Mouse (Mus musculus) brain, embryonic 18.5 days (tissue): ENCODE measurements around the gene Gm21972.
A peak's percentile ranks its signal among the peaks of the same experiment; 100 is the strongest.

Source experiments
- DNase-seq: peaks from one replicate; pipeline ENCODE4 v3.0.0-alpha.2; 2012; ENCODE audit warnings: low read depth, low spot score

Gene Gm21972

DNA sequence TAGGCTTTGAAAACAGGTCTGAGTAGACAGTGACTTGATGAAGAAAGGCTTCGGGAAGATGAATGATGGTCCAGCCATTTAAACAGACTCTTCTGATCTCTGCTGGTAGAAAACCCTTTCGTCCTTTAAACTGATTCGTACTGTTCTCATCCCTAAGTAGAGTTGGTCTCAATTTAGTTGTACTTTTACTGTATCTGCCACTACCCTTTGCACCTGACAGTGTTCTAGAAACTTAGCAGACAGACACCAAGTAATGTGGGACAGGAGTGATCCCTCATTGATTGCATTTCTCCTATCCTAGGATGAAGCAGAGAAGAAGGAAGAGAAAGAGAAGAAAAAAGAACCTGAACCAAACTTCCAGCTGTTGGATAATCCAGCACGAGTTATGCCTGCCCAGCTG lies at the start of gene Gm21972:
Gm21972 (plus strand) TSS at position 301 of the 400 bp plus-strand sequence.
- DNase-seq, result no peak

DNA sequence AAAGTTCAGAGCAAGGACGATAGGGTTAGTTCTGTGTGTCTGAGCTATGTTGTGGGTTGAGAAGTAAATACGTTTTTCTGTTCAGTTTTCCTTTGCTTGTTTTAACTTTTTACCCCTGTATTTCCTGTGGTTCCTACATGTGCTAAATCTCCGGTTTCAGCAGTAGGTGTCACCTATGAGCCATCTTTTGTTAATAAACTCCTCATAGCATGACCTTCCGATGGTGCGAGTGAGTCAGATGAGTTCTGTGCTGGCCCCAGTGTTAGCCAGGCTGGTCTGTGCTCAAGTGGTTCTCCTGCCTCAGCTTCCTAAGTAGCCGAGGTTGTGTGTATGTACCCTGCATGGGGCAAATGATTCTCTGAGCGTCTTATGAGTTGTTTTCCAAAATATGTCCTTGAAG lies 39.0 kb upstream of the Gm21972 start:
- no peak for DNase-seq

DNA sequence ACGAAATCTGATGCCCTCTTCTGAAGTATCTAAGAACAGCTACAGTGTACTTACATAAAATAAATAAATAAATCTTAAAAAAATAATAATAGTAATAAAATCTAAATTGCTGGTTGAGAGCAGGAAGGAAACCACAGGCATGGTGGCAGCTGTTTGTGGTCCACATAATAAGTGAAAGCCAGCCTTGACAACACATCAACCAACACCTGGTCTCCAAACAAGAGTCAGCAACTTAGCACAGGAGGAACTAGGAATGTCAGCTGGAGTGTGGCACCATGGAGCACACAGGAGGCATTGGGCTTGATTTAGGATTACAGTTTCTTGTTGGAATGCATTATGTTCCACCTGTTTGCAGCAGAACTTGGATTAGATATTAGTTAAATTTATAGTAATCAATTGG lies 28.4 kb upstream of the Gm21972 start:
- DNase-seq, result no peak

DNA sequence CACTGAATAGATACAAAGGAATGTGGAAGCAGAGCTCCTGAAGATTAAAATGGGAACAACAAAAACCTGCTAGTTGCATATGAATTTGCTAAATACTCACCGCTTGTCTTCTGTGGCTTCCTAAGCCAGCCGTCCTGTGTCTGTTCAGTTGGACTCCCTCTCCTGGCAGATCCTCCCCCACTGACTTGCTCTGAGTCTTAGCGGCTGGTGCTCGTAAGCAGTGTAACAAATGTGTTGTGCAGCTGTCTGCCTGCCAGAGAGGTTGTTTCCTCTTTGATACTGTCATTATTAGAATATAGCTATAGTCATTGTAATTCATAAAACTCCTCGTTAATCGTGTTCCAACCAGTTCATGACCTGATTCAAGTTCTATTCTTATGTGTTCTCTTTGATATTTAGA lies 21.7 kb upstream of the Gm21972 start, which contains the start of gene Htr2b:
Htr2b (minus strand) TSS at position 192 of the 400 bp plus-strand sequence.
- peak; percentile 4 for DNase-seq

DNA sequence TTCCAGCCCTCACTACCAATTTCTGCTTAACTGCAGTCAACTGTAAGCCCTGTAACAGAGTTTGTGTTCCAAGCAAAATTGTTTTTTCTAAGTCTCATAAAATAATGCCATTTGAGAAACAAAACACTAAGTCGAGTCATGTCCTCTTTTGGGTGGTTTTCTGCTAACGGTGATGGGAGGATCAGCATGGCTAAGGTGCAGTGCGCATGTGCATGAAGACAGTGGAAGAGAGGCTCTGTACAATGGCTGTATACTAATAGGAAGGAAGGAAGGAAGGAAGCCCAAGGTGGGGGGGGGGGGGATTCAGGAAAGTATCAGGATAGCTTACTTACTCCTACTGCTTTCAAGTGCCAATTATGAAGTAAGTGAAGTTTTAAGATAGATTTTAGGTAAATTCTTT lies 19.3 kb upstream of the Gm21972 start:
- no peak for DNase-seq

DNA sequence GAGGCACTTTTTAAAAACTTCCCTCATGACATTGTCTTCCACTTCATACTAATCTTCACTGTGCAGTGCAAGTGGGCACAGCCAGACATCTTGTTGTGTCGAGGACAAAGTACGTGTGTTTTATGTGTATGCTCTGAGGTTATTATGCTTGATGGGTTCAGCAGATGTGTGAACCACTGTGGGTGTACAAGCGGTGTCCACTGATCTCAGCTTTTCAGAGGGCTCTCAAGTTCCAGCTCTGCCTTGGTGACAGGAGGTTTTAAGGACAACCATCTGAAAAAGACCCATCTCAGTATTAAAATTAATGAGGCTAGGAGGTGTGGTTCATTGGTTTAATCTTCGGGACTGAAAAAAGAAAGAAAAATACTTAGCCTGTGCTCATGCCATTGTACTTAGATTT lies 13.9 kb upstream of the Gm21972 start:
- no peak for DNase-seq

DNA sequence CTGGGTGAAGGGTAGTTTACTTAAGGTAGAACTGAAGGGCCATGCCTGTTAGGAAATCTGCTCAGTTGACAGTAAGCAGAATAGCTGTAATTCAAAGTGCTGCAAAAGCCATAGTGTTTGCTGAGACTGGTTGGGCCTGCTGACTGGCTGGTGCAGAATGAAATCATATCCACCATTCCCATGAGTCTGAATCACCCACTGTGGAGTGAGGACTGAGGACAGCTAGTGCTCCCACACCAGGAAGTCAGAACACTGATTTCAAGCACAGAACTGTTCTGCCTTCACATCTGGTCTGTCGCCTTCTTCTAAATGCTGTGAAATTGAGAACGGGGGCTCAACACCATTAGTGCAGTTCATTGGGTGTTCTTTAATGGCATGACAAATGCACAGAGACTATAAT lies 7.4 kb upstream of the Gm21972 start:
- no peak for DNase-seq

DNA sequence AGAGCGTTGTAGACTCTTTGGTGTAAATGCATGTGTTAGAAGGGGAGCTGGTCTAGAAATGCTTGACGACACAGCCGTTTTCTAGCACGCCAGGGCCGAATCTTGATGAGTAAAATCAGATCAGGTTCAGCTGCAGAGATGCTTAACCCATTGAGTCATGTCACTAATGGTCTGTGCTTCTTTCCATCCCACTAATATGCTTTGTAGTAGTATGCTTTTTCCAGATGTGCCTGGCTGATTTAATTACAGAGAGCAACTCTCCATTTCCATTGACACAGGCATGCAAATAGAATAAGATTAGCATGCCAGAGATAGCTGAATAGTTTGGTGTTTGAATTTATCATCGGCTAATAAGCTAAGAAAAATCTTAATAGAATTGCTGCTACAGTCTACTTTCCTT lies 1.9 kb downstream of the Gm21972 start:
- no peak for DNase-seq

DNA sequence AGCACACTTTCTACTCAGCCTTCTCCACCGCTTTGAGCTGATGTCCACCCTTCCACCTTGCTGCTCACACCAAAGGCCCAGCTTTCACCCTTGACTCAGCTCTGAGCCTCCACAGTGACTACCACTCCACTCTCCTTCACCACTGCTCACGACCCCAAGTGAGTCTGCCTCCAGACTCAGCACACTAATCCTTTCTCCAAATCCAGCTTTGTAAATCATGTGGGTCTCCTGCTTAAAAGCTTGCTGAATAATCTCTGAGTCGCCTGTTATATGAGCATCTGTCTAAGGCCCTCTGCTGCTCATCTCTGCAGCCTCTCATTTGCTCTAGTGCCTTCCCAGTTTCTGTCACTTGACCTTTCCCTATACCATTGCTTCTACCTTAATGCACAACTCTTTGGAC lies 7.6 kb downstream of the Gm21972 start:
- no peak for DNase-seq

DNA sequence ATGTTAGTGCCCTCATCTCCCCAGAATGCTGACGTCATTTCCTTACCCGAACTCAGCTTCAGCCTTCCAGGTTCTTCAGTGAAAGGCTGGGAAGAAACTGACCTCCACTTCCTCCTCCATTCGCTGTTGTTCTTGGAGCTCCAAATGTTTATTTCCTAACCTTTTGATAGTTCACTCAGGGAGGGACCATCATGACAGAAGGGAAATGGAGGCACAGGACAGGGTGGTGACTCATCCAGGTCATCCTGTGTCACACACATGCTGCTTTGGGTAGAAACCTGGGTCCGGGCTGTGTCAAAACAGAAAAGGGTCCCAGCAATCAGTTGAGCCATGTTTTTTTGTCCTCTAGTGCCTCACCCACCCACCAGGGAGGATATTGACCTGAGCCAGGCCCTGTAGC lies 9.7 kb downstream of the Gm21972 start:
- DNase-seq, result no peak

DNA sequence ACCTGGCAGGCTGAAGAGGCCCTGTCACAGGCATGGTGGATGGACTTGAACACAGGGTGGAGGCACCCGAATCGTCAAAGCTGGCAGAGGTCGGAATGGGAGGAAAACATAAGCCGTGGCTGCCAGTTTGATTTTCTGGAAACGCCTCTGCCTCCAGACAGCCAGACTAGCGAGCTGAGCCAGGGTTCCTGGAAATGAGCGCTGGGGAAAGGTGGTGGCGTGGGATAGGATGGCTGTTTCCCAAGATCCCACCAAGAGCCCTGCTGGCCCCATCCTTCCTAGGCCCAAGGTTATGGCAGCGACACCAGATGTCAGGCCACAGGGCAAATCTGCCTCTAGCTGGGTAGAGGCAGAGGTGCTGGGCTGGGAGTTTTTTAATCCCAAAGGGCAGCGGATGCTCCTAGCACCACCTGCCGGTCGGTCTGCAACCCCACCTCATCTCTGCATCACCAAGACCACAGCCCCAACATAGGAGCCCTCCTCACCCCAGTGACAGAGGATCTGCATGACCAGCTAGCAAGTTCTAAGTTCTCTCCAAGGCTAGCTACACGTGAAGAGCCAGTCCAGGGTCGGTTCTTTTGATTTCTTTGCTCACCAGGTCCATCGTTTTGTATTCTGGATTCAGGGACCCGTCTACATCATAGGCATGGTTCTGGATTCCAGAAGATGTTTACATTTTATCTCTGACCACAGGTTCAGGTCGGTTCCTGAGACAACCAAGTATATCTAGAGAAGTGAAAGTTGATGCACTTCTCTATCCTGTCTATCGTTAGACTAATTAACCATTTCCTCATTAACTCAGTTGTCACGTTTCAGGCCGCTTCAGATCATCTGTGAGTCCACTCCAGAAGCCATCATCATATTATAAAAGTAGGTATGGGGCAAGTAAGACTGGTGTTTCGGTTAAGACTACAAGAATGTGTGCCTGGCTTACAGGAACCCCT lies 10.8 kb downstream of the Gm21972 start:
- no peak for DNase-seq

DNA sequence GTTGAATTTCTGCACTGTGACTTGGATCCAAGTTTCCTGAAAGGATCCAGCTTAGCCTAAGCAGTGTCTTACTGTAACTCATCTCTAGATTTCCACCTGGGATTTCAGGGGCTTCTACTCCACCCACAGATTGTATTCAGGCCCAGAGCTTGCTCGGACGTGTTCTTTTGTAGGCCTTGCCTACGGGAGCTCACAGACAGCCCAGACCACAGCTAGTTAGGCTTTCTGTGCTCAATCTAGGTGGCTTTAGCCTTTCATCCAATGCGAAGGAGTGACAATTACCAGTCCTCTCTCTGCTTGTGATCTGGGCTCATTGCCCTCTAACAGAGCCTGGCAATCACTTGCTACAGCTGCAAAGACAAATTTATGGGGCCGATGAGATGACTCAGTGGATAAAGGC lies 12.9 kb downstream of the Gm21972 start:
- no peak for DNase-seq

DNA sequence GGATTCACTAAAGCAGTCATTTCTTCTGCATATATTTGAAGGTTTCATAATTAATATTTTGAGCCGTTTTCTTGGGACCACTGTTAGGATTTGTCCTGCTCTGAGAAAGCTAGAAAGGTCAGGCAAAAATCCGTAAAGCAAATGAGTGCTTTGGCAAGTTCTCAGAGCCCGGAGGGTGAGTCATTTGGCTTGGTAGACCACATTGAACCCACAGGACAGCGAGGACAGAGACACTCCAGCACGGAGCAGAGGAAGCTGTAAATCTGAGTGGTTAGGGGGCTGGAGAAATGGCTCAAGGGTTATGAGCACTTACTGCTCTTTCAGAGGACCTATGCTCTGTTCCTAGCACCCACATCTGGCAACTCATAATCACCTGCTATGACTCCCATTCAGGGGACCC lies 14.1 kb downstream of the Gm21972 start:
- DNase-seq, result no peak

DNA sequence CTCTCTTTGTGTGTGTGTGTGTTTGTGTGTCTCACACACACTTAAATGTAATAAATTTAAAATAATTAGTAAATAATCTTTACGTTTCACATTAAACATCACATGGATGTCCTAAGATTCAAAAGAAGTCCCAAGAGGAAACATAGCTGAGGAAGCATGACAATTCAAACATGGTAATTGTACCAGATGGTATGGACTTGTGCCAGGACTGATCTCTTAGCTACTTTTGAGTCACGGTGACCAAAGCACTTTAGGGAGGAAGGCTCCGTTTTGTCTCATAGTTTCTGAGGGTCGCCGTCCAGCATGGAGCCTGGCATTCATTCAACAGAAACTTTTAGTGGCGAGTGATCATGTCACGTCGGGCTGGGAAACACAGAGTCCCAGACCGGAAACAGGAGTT lies 14.7 kb downstream of the Gm21972 start:
- no peak for DNase-seq

DNA sequence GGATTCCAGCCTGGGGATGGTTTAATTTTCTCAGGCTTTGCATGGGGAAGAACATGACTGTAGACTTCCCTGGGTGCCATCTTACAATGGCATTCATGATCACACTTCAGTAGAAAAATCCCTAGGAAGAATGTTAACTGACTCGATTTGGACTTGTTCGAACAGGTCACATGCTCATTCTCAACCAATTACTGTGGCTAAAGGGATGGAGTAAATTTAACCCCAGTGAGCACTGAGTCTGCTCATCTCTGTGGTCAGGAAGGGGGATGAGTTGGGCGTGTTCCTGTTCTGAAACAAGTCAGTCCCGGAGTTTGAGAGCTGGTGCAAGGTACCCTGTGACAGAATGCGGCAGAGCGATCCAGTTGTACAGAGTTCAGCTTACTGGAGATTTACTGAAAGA lies 17.5 kb downstream of the Gm21972 start:
- DNase-seq, result no peak

DNA sequence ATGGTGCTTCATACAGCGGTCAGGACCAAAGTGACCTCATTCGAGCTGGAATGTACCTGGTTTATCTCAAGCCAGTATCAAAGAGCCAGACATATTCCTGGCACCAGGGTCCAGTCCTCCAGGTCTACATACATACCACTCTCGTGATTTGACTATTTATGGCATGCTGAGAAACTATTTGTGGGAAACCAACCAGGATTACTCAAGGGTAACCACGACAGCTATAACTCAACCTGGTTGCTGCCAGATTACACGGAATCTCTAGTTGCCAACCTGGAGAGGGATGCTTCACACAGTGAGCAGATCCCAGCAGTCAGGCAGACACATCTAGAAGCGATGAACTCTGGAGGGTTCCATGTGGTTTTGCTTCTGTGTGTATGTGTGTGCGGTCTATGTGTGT lies 17.9 kb downstream of the Gm21972 start:
- no peak for DNase-seq

DNA sequence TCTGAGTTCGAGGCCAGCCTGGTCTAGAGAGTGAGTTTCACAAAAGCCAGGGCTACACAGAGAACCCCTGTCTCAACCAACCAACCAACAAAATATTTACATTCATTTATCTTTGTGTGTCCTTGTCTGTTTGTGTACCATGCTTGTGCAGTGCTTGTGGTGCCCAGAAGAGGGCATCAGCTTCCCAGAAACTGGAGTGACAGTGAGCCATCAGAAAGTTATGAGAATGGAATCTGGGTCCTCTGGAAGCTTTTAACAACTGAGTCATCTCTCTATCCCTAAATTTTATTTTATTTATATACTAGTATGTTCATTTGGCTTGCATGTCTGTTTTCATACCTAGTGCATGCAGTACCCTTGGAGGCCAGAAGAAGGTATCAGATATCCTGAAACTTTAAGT lies 19.2 kb downstream of the Gm21972 start:
- no peak for DNase-seq

DNA sequence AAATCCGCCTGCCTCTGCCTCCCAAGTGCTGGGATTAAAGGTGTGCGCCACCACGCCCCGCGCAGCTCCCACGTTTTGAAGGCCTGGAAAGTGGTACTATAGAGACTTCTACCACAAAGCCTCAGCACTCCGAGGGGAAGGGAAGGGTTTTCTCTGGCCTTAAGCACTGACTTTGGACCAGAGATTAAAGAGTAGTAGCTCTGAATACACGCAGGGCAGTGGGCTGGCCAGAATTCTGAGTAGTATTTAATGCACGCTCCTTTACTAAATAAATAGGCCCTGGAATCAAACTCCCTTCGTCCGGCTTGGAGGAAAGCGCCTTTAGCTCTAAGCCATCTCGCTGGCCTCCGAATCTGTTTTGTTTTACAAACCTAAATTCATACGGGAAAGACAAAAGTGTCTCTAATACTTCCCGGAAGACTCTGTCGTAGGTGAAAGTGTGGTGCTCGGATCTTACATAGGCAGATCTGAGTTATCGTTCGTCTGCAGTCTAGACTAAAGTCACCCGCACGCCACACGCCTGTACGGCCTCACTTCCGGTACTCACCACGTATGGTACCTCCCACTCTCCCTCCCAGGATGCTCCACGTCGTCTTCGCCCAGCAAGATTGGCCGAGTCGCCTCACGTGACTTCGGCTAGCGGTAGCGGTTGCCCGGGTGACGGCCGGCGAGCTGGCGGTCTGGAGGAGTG lies 20.8 kb downstream of the Gm21972 start, which contains the start of gene Armc9:
Armc9 (plus strand) TSS at position 648 of the 691 bp plus-strand sequence.
- peak; percentile 93 for DNase-seq

DNA sequence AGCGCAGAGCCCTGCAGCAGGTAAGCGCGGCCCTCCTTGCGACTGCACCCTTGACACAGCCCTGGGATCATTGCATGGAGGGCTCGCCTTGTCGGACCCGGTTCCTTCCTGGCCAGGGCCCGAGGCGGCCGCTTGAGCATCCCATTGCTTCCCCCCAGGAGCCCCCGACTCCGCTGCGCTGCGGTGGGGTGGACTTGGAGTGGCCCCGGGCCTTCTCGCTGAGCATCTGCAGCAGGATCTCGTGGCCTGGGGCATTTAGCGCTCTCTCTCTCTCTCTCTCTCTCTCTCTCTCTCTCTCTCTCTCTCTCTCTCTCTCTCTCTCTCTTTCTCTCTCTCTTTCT lies 21.4 kb downstream of the Gm21972 start:
- DNase-seq, result no peak

DNA sequence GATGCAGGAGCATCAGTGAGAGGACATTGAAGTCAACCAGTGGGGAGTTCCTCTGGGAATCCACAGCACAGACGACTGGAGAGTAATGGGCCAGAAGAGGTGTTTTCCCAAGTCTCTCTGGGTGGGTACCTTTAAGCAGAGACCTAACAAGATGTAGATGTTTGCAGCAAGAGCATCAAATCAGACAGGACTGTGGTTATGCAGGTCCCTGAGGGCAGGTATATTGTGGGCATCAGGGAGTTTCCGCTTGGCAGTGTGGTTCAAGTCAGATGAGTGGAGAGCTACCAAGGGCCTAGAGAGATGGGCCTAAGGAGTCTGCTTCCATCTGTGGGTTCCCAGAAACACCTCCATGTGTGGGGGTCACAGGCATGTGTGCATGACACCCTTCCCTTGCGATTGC lies 22.6 kb downstream of the Gm21972 start:
- DNase-seq, result no peak

DNA sequence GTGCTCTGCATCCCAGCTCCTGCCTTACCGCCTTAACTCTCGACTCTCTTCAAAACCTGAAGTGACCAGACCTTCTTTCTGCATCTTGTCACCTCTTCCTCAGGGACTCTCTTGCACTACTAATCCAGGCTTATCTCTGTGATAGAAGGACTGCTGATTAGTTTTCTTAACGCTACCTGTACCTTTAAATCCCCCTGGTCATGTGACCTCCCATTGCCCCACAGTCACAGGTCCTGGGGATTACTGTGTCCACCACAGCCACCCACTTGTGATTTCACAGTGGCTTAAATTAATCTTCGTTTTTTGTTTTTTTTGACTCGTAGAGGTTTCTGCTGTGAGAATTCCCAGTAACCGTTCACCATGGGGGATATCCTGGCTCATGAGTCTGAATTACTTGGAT lies 23.2 kb downstream of the Gm21972 start:
- DNase-seq, result no peak

DNA sequence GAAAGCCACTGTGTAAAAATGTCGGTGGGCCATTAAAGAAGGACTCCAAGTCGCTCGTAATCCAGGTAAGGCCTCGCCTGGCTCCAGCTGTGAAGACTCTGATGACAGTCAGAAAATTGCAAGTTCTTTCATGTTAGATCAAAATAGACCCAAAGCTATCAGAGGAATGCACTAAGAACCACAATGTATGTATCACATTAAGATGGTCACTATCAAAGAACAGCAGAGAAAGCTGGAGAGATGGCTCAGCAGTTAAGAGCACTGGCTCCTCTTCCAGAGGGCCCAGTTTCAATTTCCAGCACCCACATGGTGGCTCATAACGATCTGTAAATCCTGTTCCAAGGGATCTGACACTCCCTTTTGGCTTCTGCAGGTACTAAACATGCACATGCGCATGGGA lies 26.6 kb downstream of the Gm21972 start:
- no peak for DNase-seq

DNA sequence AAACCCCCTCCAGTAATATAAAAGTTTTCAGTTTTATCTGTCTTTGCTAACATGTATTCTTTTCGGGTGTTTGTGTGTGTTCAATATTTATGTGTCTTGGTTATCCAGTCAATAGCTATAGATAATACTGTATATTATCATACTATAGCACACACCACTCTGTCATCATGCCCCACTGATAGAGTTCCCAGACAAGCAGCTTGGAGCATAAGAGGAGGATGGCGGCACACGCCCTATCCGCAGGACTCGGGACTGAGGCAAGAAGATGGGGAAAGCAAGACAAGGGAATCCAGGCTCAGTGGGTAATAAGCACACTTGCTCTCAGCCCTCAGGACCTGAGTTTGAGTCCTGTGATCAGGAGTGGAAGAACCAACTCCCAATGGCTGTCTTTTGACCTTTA lies 27.0 kb downstream of the Gm21972 start:
- DNase-seq, result no peak
